In the genomic region with DNA sequence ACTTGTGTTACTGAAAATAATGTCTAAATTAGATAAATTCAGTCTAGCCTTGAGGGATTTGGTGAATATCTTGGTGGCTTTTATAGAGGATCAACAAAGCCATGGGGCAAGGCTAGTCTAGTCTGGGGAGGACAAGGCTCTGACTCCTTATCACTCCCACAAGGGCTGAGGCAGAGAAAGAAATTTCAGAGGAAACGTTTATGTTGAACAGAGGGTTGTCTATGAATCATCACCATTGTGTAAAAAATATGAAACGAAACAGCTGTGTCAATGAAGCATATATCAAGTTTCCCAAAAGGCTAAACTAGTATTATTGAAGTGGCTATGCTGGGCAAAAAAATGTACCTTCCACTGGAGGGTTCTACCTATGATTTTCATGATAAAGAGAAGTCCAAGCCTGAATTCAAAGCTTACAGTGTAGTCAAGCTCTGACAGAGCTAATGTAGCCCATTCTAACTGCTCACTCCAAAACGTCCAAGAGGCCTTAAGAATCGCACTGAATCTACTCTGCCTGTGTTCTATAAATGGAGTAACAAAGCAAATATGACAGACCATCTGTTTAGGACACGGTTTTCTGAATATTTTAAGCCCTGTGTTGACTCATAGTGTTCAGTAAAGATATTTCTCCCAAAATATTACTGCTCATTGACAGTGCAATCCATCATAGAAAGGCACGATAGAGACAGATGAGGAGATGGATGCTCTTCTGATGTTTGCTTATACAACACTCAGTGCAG, we compare ENCODE assay signal across 22 mouse cellular contexts.
A peak's percentile ranks its signal among the peaks of the same experiment; 100 is the strongest.
DNase-seq lines count a peak whose midpoint lies in the region; ATAC-seq lines count a peak whose summit lies in the region.
"Had no signal": no experiment of that assay in that cellular context is flagged by ENCODE, and none has a peak within 500 bp of the region (broad histone marks: within the 10 kb centered on the region; RNA-seq: fewer than 3 reads in every experiment).

No protein-coding gene starts in this region.

- no peak for DNase-seq in frontal cortex, postnatal 10 days (ENCODE audit: low spot score in 2 of 2)
- DNase-seq in layer of hippocampus, adult 9-11 months = peak; percentile 12
- no peak for DNase-seq in layer of hippocampus, postnatal 10 days (ENCODE audit: low spot score in 2 of 2)
- DNase-seq in left cerebral cortex, adult 9 months (ENCODE audit: low spot score in 2 of 2) = peak; percentile 14
- DNase-seq in left cerebral cortex, postnatal 4 days = no peak
- peak; percentile 72 for DNase-seq in brain, adult 2 months (ENCODE audit: low read depth, low spot score)
- DNase-seq in urinary bladder, adult 18-20 months (ENCODE audit: low spot score in 2 of 2) = no peak
- DNase-seq: adrenal gland, adult 8-10 months; adrenal gland, postnatal 25 days; cerebellum, adult 18-20 months; cerebellum, adult 9-10 months; cerebellum, postnatal 14 days; gastrocnemius, adult 2 months; gastrocnemius, postnatal 14 days; heart, adult 18-20 months; heart, postnatal 10 days; heart, postnatal 36 days had no signal

- intact Hi-C loops in left cerebral cortex, postnatal 4 days (cut with DNase I) = no loop called here

- ATAC-seq in frontal cortex, adult (ENCODE audit: low TSS enrichment) = peak; percentile 90
- ATAC-seq: activated CD4-positive, CD25-positive, alpha-beta regulatory T cell, adult 4 months; forebrain, embryonic 13.5 days; forebrain, embryonic 16.5 days; hindbrain, embryonic 16.5 days had no signal

Comparison
In these comparisons a context has a peak if more than half of its experiments do, and no peak if none do; other contexts are left out.
1. DNase-seq: peak in layer of hippocampus, adult 9-11 months (single experiment), left cerebral cortex, adult 9 months (2 of 2) and brain, adult 2 months (single experiment); none in frontal cortex, postnatal 10 days (0 of 2), layer of hippocampus, postnatal 10 days (0 of 2), left cerebral cortex, postnatal 4 days (single experiment) and urinary bladder, adult 18-20 months (0 of 2).